Mouse (Mus musculus): ENCODE measurements around the gene Palld.

- TF ChIP-seq TAL1 (conservative IDR thresholded peaks at IDR 0.05; ENCODE audit: low read depth, low read length) (no peak), CTCF (IDR thresholded peaks at IDR 0.05; ENCODE audit: low read depth, low read length) (no peak)
Observed at GRCm38 (mm10) chr8:61924518-61924917, 22.0 kb upstream of the Palld start.
